Mouse (Mus musculus) lung, embryonic 15.5 days (tissue): ENCODE data around the gene Safb. TPM values are rescaled to one million over a fixed set of nuclear protein-coding genes. Genes with fewer than 3 reads are reported as not detected.
"Not testable (repeated sequence)": the region's sequence is repeated elsewhere in the genome, so short reads cannot be mapped to it uniquely, and the experiment has no call there.

Experiments
- ATAC-seq: fragments of 200-750 bp; cut with Nextera tagmentation; 2 replicates; pipeline ENCODE4 v1.8.0; 2017; ENCODE audit warnings: moderate number of reproducible peaks, borderline replicate concordance; ENCODE audit not compliant: low FRiP score, low TSS enrichment; ENCODE audit errors: extremely low read depth
- H3K27ac ChIP-seq: fragments of 300-500 bp; sonication (generic); 2 replicates; pipeline ENCODE4 v1.5.1; 2015; ENCODE audit warnings: moderate library complexity, mild to moderate bottlenecking, inconsistent platforms
- H3K27me3 ChIP-seq: fragments of 300-500 bp; sonication (generic); 2 replicates; pipeline ENCODE4 v1.6.1; 2015; ENCODE audit warnings: inconsistent platforms
- H3K36me3 ChIP-seq: fragments of 300-500 bp; sonication (generic); 2 replicates; pipeline ENCODE4 v1.6.1; 2015; ENCODE audit warnings: inconsistent platforms
- H3K4me1 ChIP-seq: fragments of 300-500 bp; sonication (generic); 2 replicates; pipeline ENCODE4 v1.6.1; 2015; ENCODE audit warnings: inconsistent platforms
- H3K4me2 ChIP-seq: fragments of 300-500 bp; sonication (generic); 2 replicates; pipeline ENCODE4 v1.6.1; 2015; ENCODE audit warnings: inconsistent platforms, mild to moderate bottlenecking, moderate library complexity
- H3K4me3 ChIP-seq: fragments of 300-500 bp; sonication (generic); 2 replicates; pipeline ENCODE4 v1.5.1; 2015; ENCODE audit warnings: mild to moderate bottlenecking, inconsistent platforms
- H3K9ac ChIP-seq: fragments of 300-500 bp; sonication (generic); 2 replicates; pipeline ENCODE4 v1.6.1; 2015; ENCODE audit warnings: inconsistent platforms
- H3K9me3 ChIP-seq: fragments of 300-500 bp; sonication (generic); 2 replicates; pipeline ENCODE4 v1.6.1; 2016; ENCODE audit warnings: inconsistent platforms
- WGBS: fragments of 180-500 bp; shearing (Covaris S2); methylation state at CpG from one replicate; pipeline ENCODE4 v1.1.7; 2015; 5-methylcytosine and 5-hydroxymethylcytosine counted together
- polyA plus RNA-seq: library from polyadenylated mRNA; unstranded; fragments of >200 nt; fragmentation: Nextera tagmentation; extraction: Ambion mirVana; gene quantifications from 2 replicates; pipeline ENCODE4 v1.2.1, GENCODE M21; 2015

The Safb gene
- polyA plus RNA-seq, 1 experiment from 2014 or later = 96.6 TPM

DNA sequence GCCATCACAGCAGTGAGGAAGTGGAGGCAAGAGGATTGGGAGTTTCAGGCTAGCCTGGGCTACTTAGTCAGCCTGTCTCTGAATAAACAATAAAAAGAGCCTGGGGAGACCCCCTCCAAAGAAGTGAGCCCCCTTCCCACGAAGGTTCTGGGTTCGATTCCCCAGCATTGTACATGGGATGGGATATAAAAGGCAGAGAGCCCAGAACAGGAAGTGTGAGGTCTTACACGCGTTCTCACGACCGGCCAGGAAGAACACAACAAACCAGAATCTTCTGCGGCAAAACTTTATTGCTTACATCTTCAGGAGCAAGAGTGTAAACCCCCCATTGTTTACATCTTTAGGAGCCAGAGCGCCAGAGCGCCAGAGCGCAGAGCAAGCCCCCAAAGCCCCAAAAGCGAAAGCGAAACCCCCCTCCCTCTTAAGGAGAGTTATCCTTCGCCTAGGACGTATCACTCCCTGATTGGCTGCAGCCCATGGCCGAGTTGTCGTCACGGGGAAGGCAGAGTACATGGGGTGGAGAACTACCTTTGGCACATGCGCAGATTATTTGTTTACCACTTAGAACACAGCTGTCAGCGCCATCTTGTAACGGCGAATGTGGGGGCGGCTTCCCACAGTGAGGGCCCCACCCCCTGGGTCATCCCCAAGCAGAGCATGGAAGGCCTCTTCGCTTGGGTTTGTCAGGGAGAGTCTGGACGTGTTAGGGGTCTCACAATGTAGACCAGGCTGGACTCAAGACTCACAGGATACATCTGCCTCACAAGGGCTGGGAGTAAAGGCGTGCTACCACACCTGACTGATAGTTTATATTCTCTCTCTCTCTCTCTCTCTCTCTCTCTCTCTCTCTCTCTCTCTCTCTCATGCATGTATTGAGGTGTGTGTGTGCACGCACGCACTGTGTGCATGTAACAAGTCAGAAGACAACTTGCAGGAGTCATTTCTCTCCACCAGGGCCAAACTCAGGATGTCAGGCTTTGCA is 45.5 kb downstream of the Safb start:
- H3K4me2 ChIP-seq, H3K27me3 ChIP-seq, H3K9me3 ChIP-seq, H3K36me3 ChIP-seq, ATAC-seq, H3K9ac ChIP-seq, H3K4me3 ChIP-seq, H3K27ac ChIP-seq: not testable (repeated sequence)
- 82% methylated on average over 27 of the region's 27 CpGs for WGBS
- peaks cover 20% of the 10 kb centered on the region for H3K4me1 ChIP-seq

DNA sequence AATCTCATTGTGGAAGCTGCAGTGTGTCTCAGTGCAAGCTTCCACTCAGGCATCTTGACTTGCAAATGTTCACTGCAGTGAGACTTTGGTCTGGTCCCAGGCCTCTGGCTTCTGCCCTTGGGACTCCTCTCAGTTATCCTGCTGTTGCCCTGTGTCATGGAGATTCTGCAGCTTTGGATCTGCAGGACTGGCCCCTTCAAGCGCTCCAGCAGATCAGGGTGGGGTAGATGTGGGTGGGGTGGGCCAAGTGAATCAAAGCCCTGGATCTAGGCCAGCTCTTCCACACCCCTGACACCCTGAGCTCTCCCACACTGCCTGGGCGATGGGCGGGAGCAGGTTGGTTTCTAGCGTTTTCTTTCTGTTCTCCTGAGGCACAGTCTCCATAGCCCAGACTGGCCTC is 47.2 kb downstream of the Safb start:
- Histone ChIP-seq H3K27me3 (no peaks in the 10 kb centered on the region), H3K4me3 (no peak overlapping the region), H3K36me3 (no peaks in the 10 kb centered on the region), H3K4me1 (peaks cover 7% of the 10 kb centered on the region; the same call in 1 of the 2 replicates), H3K27ac (no peak overlapping the region), H3K4me2 (no peak overlapping the region), H3K9me3 (no peaks in the 10 kb centered on the region), H3K9ac (no peak overlapping the region)
- no peak for ATAC-seq
- 56% methylated on average over 4 of the region's 4 CpGs for WGBS

DNA sequence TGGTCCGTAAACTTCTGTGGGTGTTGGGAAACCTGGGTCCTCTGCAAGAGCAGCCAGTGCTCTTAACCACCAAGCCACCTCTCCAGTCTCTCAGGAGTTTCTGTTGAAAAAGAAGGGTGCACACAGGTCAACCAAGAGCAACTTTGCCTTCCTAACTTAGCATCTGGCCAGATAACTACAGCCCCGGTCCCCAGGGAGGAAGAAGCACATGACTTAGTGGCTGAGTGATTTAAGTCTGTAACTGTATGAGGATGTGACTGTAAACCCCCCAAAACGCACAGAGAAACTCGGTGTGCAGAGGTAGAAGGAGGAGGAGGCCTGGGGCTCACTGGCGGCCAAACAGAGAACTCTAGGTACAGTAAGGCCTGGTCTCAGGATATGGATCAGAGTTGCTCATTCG is 49.4 kb downstream of the Safb start:
- WGBS = 76% methylated on average over 6 of the region's 6 CpGs
- no peak overlapping the region for H3K4me2 ChIP-seq
- H3K27ac ChIP-seq = no peak overlapping the region
- no peaks in the 10 kb centered on the region for H3K36me3 ChIP-seq
- H3K4me1 ChIP-seq = no peaks in the 10 kb centered on the region
- H3K27me3 ChIP-seq = no peaks in the 10 kb centered on the region
- H3K4me3 ChIP-seq = no peak overlapping the region
- ATAC-seq = no peak
- no peak overlapping the region for H3K9ac ChIP-seq
- no peaks in the 10 kb centered on the region for H3K9me3 ChIP-seq

DNA sequence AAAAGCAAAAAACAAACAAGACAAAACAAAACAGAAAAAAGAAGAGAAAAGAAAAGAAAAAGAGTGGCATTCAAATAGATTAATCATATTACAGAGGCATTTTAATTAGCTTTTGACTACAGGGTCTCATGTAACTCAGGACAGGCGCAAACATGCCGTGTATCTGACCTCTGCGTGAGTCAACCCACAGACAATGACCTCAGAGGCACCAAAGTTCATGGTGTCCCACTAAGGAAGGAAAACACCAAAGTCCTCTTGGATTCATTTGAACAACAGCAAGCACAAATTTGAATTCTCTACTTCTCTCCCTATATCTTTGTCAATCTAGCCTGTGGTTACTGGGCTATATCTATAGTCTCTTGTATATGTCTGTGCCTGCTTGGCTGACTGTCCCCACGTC is 58.6 kb downstream of the Safb start:
- no peak overlapping the region for H3K4me3 ChIP-seq
- no peak overlapping the region for H3K4me2 ChIP-seq
- ATAC-seq = no peak
- H3K27me3 ChIP-seq = no peaks in the 10 kb centered on the region; the same call in 1 of the 2 replicates
- no peak overlapping the region for H3K27ac ChIP-seq
- H3K9ac ChIP-seq = no peak overlapping the region
- H3K4me1 ChIP-seq = no peaks in the 10 kb centered on the region
- H3K9me3 ChIP-seq = no peaks in the 10 kb centered on the region
- no peaks in the 10 kb centered on the region for H3K36me3 ChIP-seq
- WGBS = 72% methylated on average over 4 of the region's 4 CpGs

DNA sequence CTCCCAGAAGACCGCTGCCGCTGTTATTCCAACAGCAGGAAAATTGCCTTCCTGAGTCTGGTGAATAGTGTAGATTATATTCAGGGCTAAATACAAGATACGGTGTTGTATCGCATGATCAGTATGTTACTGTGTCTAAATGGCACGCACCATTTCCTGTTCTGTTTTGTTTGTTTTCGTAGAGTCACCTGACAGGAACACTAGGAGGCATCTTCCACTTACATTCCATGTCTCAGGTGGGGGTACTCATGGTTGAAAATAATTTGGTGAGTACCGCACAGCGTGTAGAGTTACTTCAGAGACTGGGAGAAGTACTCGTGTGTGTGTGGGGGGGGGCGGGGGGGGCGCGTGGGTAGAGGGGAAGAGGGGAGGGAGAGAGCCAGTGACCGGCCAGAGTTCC is 62.9 kb downstream of the Safb start:
- WGBS = 40% methylated on average over 10 of the region's 13 CpGs
- no peak for ATAC-seq
- Histone ChIP-seq H3K9me3 (no peaks in the 10 kb centered on the region), H3K36me3 (no peaks in the 10 kb centered on the region), H3K4me2 (no peak overlapping the region), H3K4me3 (no peak overlapping the region), H3K4me1 (no peaks in the 10 kb centered on the region), H3K27me3 (no peaks in the 10 kb centered on the region; the same call in 1 of the 2 replicates), H3K9ac (no peak overlapping the region), H3K27ac (no peak overlapping the region)

DNA sequence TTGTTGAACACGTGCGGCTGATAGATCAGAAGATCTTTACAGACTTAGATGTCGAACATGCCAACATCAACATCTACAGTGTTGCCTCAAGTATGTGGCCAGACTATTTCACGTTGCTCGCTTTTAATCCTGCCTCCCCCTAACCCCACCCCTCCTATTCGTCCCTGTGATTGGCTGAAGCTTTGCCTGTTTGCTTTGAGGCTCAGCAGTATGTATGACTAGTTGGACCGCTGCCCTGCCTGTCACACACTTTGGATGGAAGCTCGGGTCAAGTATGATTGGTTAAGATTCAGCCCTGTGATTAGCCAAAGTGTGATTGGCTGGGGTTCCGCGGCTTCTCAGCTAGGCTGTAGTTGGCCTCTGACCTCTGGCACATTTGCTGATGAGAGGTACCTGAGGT is 67.2 kb downstream of the Safb start:
- Histone ChIP-seq H3K4me1 (no peaks in the 10 kb centered on the region), H3K4me2 (no peak overlapping the region), H3K27me3 (no peaks in the 10 kb centered on the region), H3K36me3 (no peaks in the 10 kb centered on the region), H3K9ac (no peak overlapping the region), H3K4me3 (no peak overlapping the region), H3K27ac (no peak overlapping the region), H3K9me3 (no peaks in the 10 kb centered on the region)
- WGBS = 26% methylated on average over 10 of the region's 10 CpGs
- no peak for ATAC-seq

DNA sequence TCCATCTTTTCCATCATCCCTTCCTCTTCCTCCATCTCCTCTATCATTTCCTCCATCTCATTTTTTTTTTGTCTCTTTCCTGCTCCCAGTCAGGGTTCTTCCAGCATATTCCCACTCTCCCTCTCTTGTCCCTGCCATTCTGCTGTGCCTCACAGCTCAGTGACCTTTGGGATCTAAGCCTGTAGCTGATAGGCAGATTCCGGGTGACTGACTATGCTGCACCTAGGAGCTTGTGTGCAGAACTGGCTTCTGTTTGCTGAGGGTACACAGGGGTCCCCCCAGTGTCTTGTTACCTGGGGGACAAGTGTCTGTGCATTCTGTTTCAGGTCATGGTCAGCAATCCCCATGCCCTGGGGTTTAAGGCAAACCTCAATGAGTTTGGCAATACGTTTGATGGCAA is 70.1 kb downstream of the Safb start:
- no peak overlapping the region for H3K4me2 ChIP-seq
- H3K36me3 ChIP-seq = no peaks in the 10 kb centered on the region
- no peak overlapping the region for H3K9ac ChIP-seq
- H3K4me3 ChIP-seq = no peak overlapping the region
- no peaks in the 10 kb centered on the region for H3K4me1 ChIP-seq
- no peaks in the 10 kb centered on the region for H3K27me3 ChIP-seq
- H3K9me3 ChIP-seq = no peaks in the 10 kb centered on the region
- ATAC-seq = no peak
- no peak overlapping the region for H3K27ac ChIP-seq
- WGBS = 54% methylated on average over 2 of the region's 2 CpGs

DNA sequence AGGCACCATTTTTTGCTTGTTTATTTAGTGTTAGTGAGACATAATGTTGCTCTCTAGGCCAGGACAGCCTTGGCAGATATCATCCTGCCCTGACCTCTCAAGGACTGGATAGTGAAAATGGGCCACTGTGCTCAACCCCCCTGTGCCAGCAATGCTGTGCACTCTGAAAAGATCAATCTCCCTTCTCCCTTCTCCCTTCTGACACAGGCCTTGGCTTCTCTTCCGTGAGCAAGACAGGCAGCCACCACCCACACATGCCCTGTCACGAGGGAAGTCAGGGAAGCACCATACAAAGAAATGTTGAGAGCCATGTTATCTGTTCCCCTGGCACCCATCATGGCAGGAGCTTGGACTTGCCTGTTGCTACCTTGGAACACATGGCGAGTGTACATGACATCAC is 70.7 kb downstream of the Safb start:
- WGBS = 61% methylated on average over 3 of the region's 3 CpGs
- H3K4me3 ChIP-seq = no peak overlapping the region
- ATAC-seq = no peak

More for the DNA sequence above, 70.7 kb downstream of the Safb start:
- Histone ChIP-seq H3K9me3 (no peaks in the 10 kb centered on the region), H3K4me1 (no peaks in the 10 kb centered on the region), H3K9ac (no peak overlapping the region), H3K36me3 (no peaks in the 10 kb centered on the region), H3K27me3 (no peaks in the 10 kb centered on the region), H3K4me2 (no peak overlapping the region), H3K27ac (no peak overlapping the region)

Other genes starting within 250 kb of the Safb start
- 73.4 and 77.9 TPM in 2 replicates for gene Ptprs, start 108.3 kb upstream of the Safb start, polyA plus RNA-seq
- gene Znrf4, start 72.4 kb upstream of the Safb start, polyA plus RNA-seq = not detected in 2 replicates
- gene Gm20219, start 30.4 kb upstream of the Safb start, polyA plus RNA-seq = 2.4 and 4.5 TPM in 2 replicates
- 76.0 and 90.1 TPM in 2 replicates for gene Safb2, start 240 bp upstream of the Safb start, polyA plus RNA-seq
- gene 2410015M20Rik, start 24.9 kb downstream of the Safb start, polyA plus RNA-seq = 206 and 215 TPM in 2 replicates
- 1,553 and 1,704 TPM in 2 replicates for gene Rpl36, start 28.6 kb downstream of the Safb start, polyA plus RNA-seq
- 51.7 and 54.0 TPM in 2 replicates for gene Lonp1, start 42.1 kb downstream of the Safb start, polyA plus RNA-seq
- gene Catsperd, start 43.3 kb downstream of the Safb start, polyA plus RNA-seq = 0.52 and 1.2 TPM in 2 replicates
- 90.8 and 96.6 TPM in 2 replicates for gene Ranbp3, start 88.5 kb downstream of the Safb start, polyA plus RNA-seq
- gene Ndufa11, start 132.9 kb downstream of the Safb start, polyA plus RNA-seq = 465 and 491 TPM in 2 replicates
- 13.6 and 16.2 TPM in 2 replicates for gene Vmac, start 133.2 kb downstream of the Safb start, polyA plus RNA-seq
- 9.4 and 9.5 TPM in 2 replicates for gene Nrtn, start 172.7 kb downstream of the Safb start, polyA plus RNA-seq
- 42.6 and 46.5 TPM in 2 replicates for gene Dus3l, start 179.9 kb downstream of the Safb start, polyA plus RNA-seq
- 1.0 and 1.2 TPM in 2 replicates for gene Prr22, start 185.4 kb downstream of the Safb start, polyA plus RNA-seq
- gene Rfx2, start 246.2 kb downstream of the Safb start, polyA plus RNA-seq = 5.2 and 6.0 TPM in 2 replicates